Mouse (Mus musculus): ENCODE data around the gene Med13l. TPM values are rescaled to one million over a fixed set of nuclear protein-coding genes. Genes with fewer than 3 reads are reported as not detected.

Gene Med13l
- total RNA-seq, 2 experiments from 2014 or later, result 27.4 to 42.0 TPM

- no peak for ATAC-seq (replicated peaks; ENCODE audit: poor library complexity, severe bottlenecking)
Observed at GRCm38 (mm10) chr5:118680853-118681252, 120.4 kb downstream of the Med13l start.

- ATAC-seq (replicated peaks; ENCODE audit: poor library complexity, severe bottlenecking), result no peak
Observed at GRCm38 (mm10) chr5:118682007-118682406, 121.5 kb downstream of the Med13l start.

DNA sequence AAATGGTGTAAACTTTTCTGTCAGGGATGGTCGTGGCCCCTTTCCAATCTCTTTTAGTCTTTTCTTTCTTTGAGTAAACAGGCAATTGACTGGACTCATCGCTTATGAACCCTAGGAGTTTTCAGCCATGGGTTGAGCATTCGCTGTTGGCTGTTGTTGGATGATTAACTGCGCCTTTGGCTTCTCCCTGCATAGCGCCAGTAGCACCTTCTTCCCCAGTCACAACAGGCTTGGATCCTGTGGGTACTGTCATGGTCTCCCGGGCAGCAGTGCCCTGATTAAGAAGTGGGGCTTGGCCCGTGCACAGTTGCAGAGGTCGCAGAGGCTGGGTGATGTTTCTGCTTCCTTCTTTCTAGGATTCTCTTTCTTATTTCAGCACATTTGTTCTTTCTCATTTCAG lies 124.7 kb downstream of the Med13l start:
- no peak for ATAC-seq (replicated peaks; ENCODE audit: poor library complexity, severe bottlenecking)

DNA sequence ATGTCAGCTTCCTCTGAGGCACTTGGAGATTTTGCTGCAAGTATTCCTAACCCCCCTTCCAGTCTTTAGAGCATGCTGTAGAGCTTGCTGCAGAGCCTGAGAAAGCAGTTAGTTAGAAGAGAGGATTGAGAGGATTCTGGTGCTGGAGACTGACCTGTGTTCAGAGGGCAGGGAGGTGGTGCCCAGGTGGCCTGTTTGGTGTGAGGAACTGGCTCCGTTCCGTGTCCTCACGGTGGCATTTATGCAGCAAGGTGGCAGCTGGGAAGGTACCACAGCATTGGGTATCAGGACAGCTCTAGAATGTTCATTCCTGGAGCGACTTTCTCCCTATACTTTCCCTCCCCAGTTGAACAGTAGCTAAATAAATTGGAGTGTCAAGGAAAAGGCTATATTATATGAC lies 125.5 kb downstream of the Med13l start:
- ATAC-seq (replicated peaks; ENCODE audit: poor library complexity, severe bottlenecking), result no peak

DNA sequence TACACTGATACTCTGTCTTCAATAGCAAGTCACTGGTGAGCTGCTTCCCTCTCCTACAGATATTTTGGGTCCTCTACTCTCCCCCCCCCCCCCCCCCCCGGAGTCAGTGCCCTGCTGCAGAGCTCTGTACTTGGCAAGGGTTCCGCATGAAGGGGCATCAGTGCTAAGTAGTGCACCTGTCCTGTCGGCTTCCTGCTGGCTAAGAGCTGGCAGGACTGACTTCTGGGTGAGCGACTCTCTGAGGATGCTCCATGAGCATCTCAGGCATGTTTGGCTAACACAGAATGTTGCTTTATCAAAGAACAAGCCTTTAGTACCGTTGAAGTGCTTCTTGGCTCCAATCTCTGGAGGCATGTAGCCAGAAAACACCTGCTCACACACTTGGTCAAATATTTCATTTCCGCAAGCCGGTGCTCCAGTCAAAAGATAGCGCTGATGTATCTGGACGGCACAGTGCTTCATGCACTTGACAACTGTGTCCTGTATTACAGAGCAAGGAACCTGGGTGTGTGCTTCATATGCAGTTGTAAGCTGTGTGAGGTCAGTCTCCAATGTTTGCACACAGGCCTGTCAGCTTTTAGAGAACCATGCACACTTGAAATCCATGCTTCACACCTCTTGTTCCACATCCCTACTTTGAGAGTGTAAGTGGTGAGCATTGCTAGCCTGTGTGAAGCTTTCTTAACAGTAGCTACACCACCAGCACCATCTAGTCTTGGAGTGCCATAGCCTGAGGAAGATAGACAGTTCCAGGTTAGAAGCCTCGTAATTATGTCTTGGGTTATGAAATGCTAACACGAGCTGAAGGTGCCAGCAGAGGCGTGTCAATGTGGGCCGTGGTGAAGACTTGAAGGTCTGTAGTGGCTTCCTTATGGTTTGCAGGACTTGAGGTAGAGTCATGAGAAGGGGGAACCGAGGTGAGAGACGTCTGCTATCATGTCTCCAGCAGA lies 128.7 kb downstream of the Med13l start:
- ATAC-seq (replicated peaks; ENCODE audit: poor library complexity, severe bottlenecking), result no peak

DNA sequence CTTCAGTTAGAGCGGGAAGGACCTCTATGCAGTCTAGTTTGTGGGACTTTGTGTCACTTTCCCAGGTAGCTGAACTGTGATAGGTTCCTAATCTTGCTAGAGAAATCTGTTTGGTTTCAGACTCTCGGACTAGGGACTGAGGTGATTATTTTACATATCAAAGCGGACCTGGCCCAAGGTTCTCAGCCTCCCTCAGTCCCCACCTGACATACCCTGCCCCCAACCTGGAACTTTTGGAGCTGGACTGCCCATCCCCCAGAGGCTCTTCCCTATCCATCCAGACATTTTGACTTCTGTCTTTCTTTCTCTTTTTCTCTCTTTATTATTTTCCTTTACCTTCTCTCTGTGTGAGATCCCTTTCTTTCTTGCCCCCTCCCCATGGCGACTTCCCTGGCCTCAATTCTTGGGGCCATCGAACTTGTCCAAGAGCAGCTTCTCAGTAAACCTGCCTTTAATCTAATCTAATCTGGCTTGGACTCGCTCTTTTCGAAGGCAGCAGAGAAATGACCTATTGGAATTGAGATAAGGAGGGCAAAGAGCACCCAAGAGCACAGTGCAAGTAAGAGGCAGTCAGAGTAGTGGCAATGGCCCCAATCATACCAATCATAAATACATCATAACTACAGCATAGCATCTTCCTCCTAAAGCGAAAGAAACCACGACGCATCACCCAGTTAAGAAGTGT lies 130.7 kb downstream of the Med13l start:
- no peak for ATAC-seq (replicated peaks; ENCODE audit: poor library complexity, severe bottlenecking)

DNA sequence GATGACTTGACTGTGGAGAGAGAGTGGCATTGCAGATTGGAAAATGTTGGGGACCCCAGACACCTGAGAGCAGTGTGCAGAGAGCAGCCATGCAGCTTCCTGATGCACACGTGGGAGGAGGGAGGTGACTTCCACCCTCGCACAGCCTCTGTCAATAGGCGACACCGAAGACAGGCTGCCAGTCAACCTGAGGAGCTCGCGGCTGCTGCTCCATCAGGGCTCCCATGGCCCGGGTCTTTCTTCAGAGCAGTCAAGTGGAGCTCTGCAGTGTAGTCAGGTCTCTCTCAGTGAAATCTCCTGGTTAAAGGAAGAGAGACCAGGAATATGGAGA lies 131.2 kb downstream of the Med13l start:
- ATAC-seq (replicated peaks; ENCODE audit: poor library complexity, severe bottlenecking), result no peak

DNA sequence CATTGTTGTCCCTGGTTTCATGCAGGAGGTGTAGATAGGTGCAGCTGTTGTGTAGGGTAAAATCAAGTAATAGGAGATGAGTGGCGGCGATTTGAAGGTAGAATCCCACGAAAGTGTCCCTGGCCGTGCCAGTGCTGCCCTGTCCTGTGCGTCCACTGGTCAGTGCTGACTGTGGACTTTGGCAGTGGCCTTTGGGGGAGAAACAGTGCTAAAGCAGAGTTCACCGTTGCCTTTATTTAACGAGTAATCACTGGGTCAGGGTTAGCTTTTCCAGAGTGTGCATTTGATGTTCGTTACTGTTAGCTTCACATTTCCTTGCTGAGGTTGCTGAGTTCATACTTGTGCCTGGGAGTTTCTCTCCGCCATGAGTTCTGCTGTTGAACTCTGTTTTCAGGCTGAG lies 133.5 kb downstream of the Med13l start:
- ATAC-seq (replicated peaks; ENCODE audit: poor library complexity, severe bottlenecking), result no peak

DNA sequence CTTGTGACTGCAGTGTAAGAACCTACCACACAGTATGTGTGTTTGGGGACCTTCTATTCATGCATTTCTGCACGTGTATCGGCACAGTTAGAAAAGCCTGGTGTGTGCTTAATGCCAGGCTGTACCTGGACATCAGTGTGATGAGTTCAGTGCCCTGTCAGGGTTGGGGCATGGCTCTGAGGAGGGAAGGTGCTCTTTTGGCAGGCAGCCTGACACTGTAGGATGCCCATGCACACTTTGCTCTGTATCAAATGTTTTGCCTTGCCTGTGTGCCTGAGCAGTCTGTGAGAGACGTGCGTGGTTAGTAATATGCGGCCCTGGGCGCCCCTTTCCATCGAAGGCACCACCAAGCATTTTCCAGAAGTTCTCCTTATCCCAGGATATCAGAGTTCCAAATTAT lies 136.6 kb downstream of the Med13l start:
- no peak for ATAC-seq (replicated peaks; ENCODE audit: poor library complexity, severe bottlenecking)

GRCm38 (mm10) chr5:118700978-118701377 lies 140.5 kb downstream of the Med13l start:
- ATAC-seq (replicated peaks; ENCODE audit: poor library complexity, severe bottlenecking), result no peak

DNA sequence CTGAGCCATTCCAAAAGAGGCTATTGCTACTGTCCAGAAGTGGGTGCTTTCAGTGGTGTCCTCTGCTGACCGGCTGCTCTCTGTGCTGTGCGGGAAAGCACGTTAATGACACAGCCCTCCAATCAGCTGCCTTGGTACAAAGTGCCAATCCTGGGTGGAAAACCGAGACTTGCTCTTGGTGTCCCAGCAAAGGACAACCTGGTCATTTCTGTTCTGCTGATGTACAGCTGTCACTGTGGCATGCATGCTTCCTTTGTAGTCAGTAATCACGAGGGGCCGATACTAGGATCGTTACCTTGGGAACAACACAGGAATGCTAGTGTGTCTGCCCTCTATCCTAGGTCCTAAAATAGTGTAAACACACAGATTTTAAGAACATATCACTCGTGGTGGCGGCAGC lies 142.2 kb downstream of the Med13l start:
- no peak for ATAC-seq (replicated peaks; ENCODE audit: poor library complexity, severe bottlenecking)

GRCm38 (mm10) chr5:118704148-118704547 lies 143.7 kb downstream of the Med13l start:
- ATAC-seq (replicated peaks; ENCODE audit: poor library complexity, severe bottlenecking), result peak; percentile 47; the same call in 1 of the 2 replicates

DNA sequence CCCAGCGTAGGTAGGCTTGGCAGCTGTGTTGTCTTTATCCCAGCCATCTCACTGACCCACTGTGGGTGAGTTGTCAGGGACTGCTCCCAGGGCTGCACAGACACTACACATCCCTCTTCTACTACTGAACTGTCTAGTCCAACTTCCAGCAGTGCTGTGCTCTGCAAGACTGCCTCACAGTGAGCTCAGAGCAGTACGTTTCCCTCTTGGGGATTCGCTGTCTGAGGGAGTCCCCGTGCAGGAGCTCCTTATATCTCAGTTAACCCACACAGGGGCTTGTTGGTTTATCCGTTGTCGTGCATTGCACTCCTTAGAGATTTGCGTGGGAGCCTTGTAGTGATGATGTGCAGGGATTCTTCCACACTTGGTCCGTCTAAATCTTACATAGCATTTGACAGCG lies 144.5 kb downstream of the Med13l start:
- ATAC-seq (replicated peaks; ENCODE audit: poor library complexity, severe bottlenecking), result no peak

- ATAC-seq (replicated peaks; ENCODE audit: poor library complexity, severe bottlenecking), result no peak
Observed at GRCm38 (mm10) chr5:118706009-118706408, 145.5 kb downstream of the Med13l start.

DNA sequence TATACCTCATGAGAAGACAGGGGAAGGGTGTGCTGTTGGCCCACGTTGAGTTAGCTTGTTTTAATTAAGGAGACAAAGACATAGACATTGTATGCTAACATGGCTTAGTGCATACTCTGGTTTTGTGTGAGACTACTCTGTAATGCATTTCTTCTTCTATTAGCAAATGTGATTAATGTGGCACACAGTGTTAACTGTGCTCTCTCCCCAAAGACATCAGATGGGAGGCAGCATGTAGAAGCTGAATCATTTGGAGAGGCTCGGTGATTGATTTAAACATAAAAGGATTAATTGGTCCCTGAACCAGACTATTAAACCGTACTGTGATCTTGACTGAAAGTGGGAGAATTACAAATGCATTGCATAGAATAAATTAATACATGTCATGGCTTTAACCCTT lies 145.9 kb downstream of the Med13l start:
- no peak for ATAC-seq (replicated peaks; ENCODE audit: poor library complexity, severe bottlenecking)

- no peak for ATAC-seq (replicated peaks; ENCODE audit: poor library complexity, severe bottlenecking)
Observed at GRCm38 (mm10) chr5:118707501-118707900, 147.0 kb downstream of the Med13l start.

GRCm38 (mm10) chr5:118708215-118708949 lies 147.9 kb downstream of the Med13l start:
- peak; percentile 53 for ATAC-seq (replicated peaks; ENCODE audit: poor library complexity, severe bottlenecking)

- ATAC-seq (replicated peaks; ENCODE audit: poor library complexity, severe bottlenecking), result peak; percentile 29; the same call in 1 of the 2 replicates
Observed at GRCm38 (mm10) chr5:118709847-118710251, 149.4 kb downstream of the Med13l start.

DNA sequence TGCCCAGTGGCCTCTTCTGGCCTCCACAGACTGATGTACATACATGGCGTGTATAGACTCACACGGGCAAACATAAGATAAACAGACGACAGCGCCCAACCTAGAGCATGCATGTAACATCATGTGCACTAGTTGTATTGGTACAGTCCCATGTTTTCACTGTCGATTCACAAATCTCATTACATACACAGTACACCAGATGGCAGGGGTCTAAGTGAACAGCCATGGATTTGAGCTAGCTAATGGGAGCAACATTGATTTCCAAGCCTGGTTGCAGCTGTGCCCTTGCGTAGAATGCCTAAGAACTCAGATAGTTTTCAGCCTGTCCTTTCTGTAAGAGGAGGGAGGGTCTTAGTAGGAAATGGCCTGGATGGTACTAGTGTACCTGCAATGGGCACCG lies 155.0 kb downstream of the Med13l start:
- no peak for ATAC-seq (replicated peaks; ENCODE audit: poor library complexity, severe bottlenecking)

GRCm38 (mm10) chr5:118716295-118717271 lies 156.1 kb downstream of the Med13l start:
- no peak for ATAC-seq (replicated peaks; ENCODE audit: poor library complexity, severe bottlenecking)

All from granulocyte monocyte progenitor cell, adult 5-6 weeks (primary cell).